Comparison of ENCODE assay signal across 11 mouse cellular contexts in genomic region chr11:83534143-83534542, GRCm38 (mm10). TPM values are rescaled to one million over a fixed set of nuclear protein-coding genes. Genes with fewer than 3 reads are reported as not detected.
DNase-seq lines count a peak whose midpoint lies in the region; ATAC-seq and TF ChIP-seq lines count a peak whose summit lies in the region.
"Had no signal": no experiment of that assay in that cellular context is flagged by ENCODE, and none has a peak within 500 bp of the region (broad histone marks: within the 10 kb centered on the region; RNA-seq: fewer than 3 reads in every experiment).

No protein-coding gene starts in this region.

- no peak for TF ChIP-seq POLR2A in small intestine, adult 2 months (IDR thresholded peaks at IDR 0.05; ENCODE audit: low read depth, low read length)

- peak overlapping the region; percentile 39; the same call in 1 of the 2 replicates for H3K27ac ChIP-seq in heart, embryonic 13.5 days (replicated peaks)
- H3K27ac ChIP-seq in lung, embryonic 16.5 days (ENCODE audit: low read length), result no peak overlapping the region
- H3K27ac ChIP-seq in embryonic facial prominence, embryonic 15.5 days (replicated peaks), result peak overlapping the region; percentile 58; the same call in 1 of the 2 replicates
- H3K27ac ChIP-seq in small intestine, adult 2 months (ENCODE audit: insufficient read depth, low read depth, low read length), result peak overlapping the region; percentile 25
- H3K27ac ChIP-seq: neural tube, embryonic 13.5 days had no signal

- no peak for ATAC-seq in heart, embryonic 13.5 days (ENCODE audit: extremely low read depth, insufficient number of reproducible peaks, low FRiP score, low TSS enrichment)
- ATAC-seq in lung, embryonic 16.5 days (ENCODE audit: low read depth), result no peak
- ATAC-seq in embryonic facial prominence, embryonic 15.5 days (ENCODE audit: insufficient number of reproducible peaks, low FRiP score, low TSS enrichment, low read depth), result no peak

- no peak for DNase-seq in heart, adult 11 months
- DNase-seq in lung, postnatal 4 days, result no peak
- no peak for DNase-seq in kidney, adult 9 months
- no peak for DNase-seq in adrenal gland, adult (ENCODE audit: inconsistent age in 2 of 2, low spot score in 1 of 2)

- peaks cover 19% of the 10 kb centered on the region for H3K4me1 ChIP-seq in heart, embryonic 13.5 days
- H3K4me1 ChIP-seq in lung, embryonic 16.5 days (replicated peaks; ENCODE audit: control insufficient read depth, insufficient read depth, low read length), result peaks cover 9% of the 10 kb centered on the region
- peaks cover 13% of the 10 kb centered on the region for H3K4me1 ChIP-seq in embryonic facial prominence, embryonic 15.5 days
- peaks cover 10% of the 10 kb centered on the region for H3K4me1 ChIP-seq in small intestine, adult 2 months (ENCODE audit: control insufficient read depth, insufficient read depth, insufficient read length, low read length)

- no peak overlapping the region for H3K9ac ChIP-seq in heart, embryonic 13.5 days
- H3K9ac ChIP-seq in lung, embryonic 16.5 days (ENCODE audit: low read length), result no peak overlapping the region
- H3K9ac ChIP-seq in embryonic facial prominence, embryonic 15.5 days, result no peak overlapping the region
- H3K9ac ChIP-seq: neural tube, embryonic 13.5 days had no signal

- 0 out of 2 replicates have a peak overlapping the region, but pooled peaks have one; percentile 18 for H3K4me3 ChIP-seq in heart, embryonic 13.5 days
- peak overlapping the region; percentile 20; the same call in 1 of the 2 replicates for H3K4me3 ChIP-seq in lung, embryonic 16.5 days (ENCODE audit: low read length)
- H3K4me3 ChIP-seq in embryonic facial prominence, embryonic 15.5 days (replicated peaks), result peak overlapping the region; percentile 16; the same call in 1 of the 2 replicates
- H3K4me3 ChIP-seq in small intestine, adult 2 months (ENCODE audit: low read depth, low read length), result peak overlapping the region; percentile 36
- H3K4me3 ChIP-seq: neural tube, embryonic 13.5 days had no signal

- WGBS in heart, embryonic 13.5 days, result 67% methylated on average over 8 of the region's 8 CpGs
- whole genome bisulfite sequencing in lung, embryonic 16.5 days, result 80% methylated on average over 8 of the region's 8 CpGs
- WGBS in embryonic facial prominence, embryonic 15.5 days, result 59% methylated on average over 8 of the region's 8 CpGs
- WGBS in small intestine, adult 2 months, result 64% methylated on average over 8 of the region's 8 CpGs

- H3K27me3 ChIP-seq in heart, embryonic 13.5 days (replicated peaks), result no peaks in the 10 kb centered on the region
- no peaks in the 10 kb centered on the region for H3K27me3 ChIP-seq in lung, embryonic 16.5 days (ENCODE audit: control insufficient read depth, insufficient read depth, low read depth, low read length)
- no peaks in the 10 kb centered on the region for H3K27me3 ChIP-seq in embryonic facial prominence, embryonic 15.5 days
- no peaks in the 10 kb centered on the region for H3K27me3 ChIP-seq in small intestine, adult 2 months (ENCODE audit: control insufficient read depth, insufficient read depth, low read length)
- H3K27me3 ChIP-seq: neural tube, embryonic 13.5 days had no signal

- H3K9me3 ChIP-seq in heart, embryonic 13.5 days, result no peaks in the 10 kb centered on the region
- no peaks in the 10 kb centered on the region for H3K9me3 ChIP-seq in lung, embryonic 16.5 days (ENCODE audit: control insufficient read depth, low read length)
- no peaks in the 10 kb centered on the region for H3K9me3 ChIP-seq in embryonic facial prominence, embryonic 15.5 days (replicated peaks)
- H3K9me3 ChIP-seq: G1E; neural tube, embryonic 13.5 days had no signal

- peak overlapping the region; percentile 43 for H3K4me2 ChIP-seq in heart, embryonic 13.5 days
- peak overlapping the region; percentile 37 for H3K4me2 ChIP-seq in lung, embryonic 16.5 days (ENCODE audit: low read depth, low read length)
- peak overlapping the region; percentile 34 for H3K4me2 ChIP-seq in embryonic facial prominence, embryonic 15.5 days (replicated peaks)
- H3K4me2 ChIP-seq: neural tube, embryonic 13.5 days had no signal

- TF ChIP-seq CTCF in small intestine, adult 2 months (IDR thresholded peaks at IDR 0.05; ENCODE audit: extremely low read depth, insufficient read length, insufficient replicate concordance, low read depth, low read length), result no peak

- H3K36me3 ChIP-seq in heart, embryonic 13.5 days, result no peaks in the 10 kb centered on the region
- H3K36me3 ChIP-seq in lung, embryonic 16.5 days (ENCODE audit: control insufficient read depth, insufficient read depth, low read length), result no peaks in the 10 kb centered on the region
- no peaks in the 10 kb centered on the region for H3K36me3 ChIP-seq in embryonic facial prominence, embryonic 15.5 days
- H3K36me3 ChIP-seq in small intestine, adult 2 months (ENCODE audit: control insufficient read depth, insufficient read depth, low read length), result no peaks in the 10 kb centered on the region
- H3K36me3 ChIP-seq: G1E; neural tube, embryonic 13.5 days had no signal

RNA-seq across cellular contexts. Expression of gene Ccl5, which starts 3.8 kb away (rescaled TPM):
- 0.31 and 0.40 TPM in 2 replicates for polyA plus RNA-seq in heart, embryonic 13.5 days (2015; fragmentation: Nextera tagmentation; extraction: Ambion mirVana)
- 1.1 and 1.9 TPM in 2 replicates for polyA plus RNA-seq in lung, embryonic 16.5 days (2015; fragmentation: Nextera tagmentation; extraction: Ambion mirVana)
- 0.35 and 0.70 TPM in 2 replicates for polyA plus RNA-seq in embryonic facial prominence, embryonic 15.5 days (2015; fragmentation: Nextera tagmentation; extraction: Ambion mirVana)
- polyA plus RNA-seq in small intestine, adult 2 months (2012; rRNA removed), result 828 and 1,080 TPM in 2 replicates
- polyA plus RNA-seq: G1E; neural tube, embryonic 13.5 days had no signal

RNA-seq across cellular contexts. Expression of gene Heatr9, which starts 12.2 kb away (rescaled TPM):
- polyA plus RNA-seq in heart, embryonic 13.5 days (2015; fragmentation: Nextera tagmentation; extraction: Ambion mirVana), result not detected in 2 replicates
- not detected in 2 replicates for polyA plus RNA-seq in lung, embryonic 16.5 days (2015; fragmentation: Nextera tagmentation; extraction: Ambion mirVana)
- not detected in 2 replicates for polyA plus RNA-seq in embryonic facial prominence, embryonic 15.5 days (2015; fragmentation: Nextera tagmentation; extraction: Ambion mirVana)
- polyA plus RNA-seq in small intestine, adult 2 months (2012; rRNA removed), result not detected in 2 replicates
- polyA plus RNA-seq: adrenal gland, adult 2 months; G1E; neural tube, embryonic 13.5 days had no signal

RNA-seq across cellular contexts. Expression of gene Ccl9, which starts 44.3 kb away (rescaled TPM):
- 2.1 and 2.7 TPM in 2 replicates for polyA plus RNA-seq in heart, embryonic 13.5 days (2015; fragmentation: Nextera tagmentation; extraction: Ambion mirVana)
- polyA plus RNA-seq in lung, embryonic 16.5 days (2015; fragmentation: Nextera tagmentation; extraction: Ambion mirVana), result 5.1 and 5.9 TPM in 2 replicates
- 7.6 and 8.5 TPM in 2 replicates for polyA plus RNA-seq in embryonic facial prominence, embryonic 15.5 days (2015; fragmentation: Nextera tagmentation; extraction: Ambion mirVana)
- polyA plus RNA-seq in small intestine, adult 2 months (2012; rRNA removed), result 1.2 and 3.7 TPM in 2 replicates

RNA-seq across cellular contexts. Expression of gene Ccl6, which starts 58.7 kb away (rescaled TPM):
- polyA plus RNA-seq in heart, embryonic 13.5 days (2015; fragmentation: Nextera tagmentation; extraction: Ambion mirVana), result 2.7 and 3.8 TPM in 2 replicates
- polyA plus RNA-seq in lung, embryonic 16.5 days (2015; fragmentation: Nextera tagmentation; extraction: Ambion mirVana), result 10.0 and 19.7 TPM in 2 replicates
- 5.1 and 5.3 TPM in 2 replicates for polyA plus RNA-seq in embryonic facial prominence, embryonic 15.5 days (2015; fragmentation: Nextera tagmentation; extraction: Ambion mirVana)
- polyA plus RNA-seq in small intestine, adult 2 months (2012; rRNA removed), result 11.0 and 32.1 TPM in 2 replicates

Comparison
In these comparisons a context has a peak if more than half of its experiments do, and no peak if none do; other contexts are left out.
1. RNA of gene Ccl5, which starts 3.8 kb away (polyA plus RNA-seq): 828 to 1,080 TPM in small intestine, adult 2 months; 1.1 to 1.9 TPM in lung, embryonic 16.5 days, 0.31 to 0.40 TPM in heart, embryonic 13.5 days and 0.35 to 0.70 TPM in embryonic facial prominence, embryonic 15.5 days; every median in the first group is over 100 times any median in the second.
2. Peak in every context shown above with its lines, with median percentiles within 50 percentile points of each other: H3K4me2 ChIP-seq and H3K4me3 ChIP-seq.